In the genomic region with DNA sequence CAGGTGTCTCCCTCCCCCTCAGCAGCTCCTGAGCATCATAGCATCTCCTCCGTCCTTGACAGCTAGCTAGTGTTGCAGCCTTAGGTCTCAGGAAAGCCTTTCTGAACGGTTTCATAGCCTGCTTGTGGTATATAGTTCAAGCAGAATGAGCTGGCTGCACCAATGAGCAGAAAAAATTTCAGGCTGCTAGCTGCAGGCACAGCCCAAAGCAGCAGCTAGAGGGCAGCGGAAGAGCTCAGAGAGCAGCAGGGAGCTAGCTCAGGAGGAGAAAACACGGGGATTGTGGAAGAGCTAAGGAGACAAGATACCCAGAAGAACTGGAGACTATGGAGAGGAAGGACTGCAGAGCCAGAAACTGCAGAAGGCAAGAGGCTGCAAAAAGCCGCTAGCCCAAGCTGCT, we compare ENCODE assay signal across 9 mouse cellular contexts. TPM values are rescaled to one million over a fixed set of nuclear protein-coding genes. Genes with fewer than 3 reads are reported as not detected.
DNase-seq lines count a peak whose midpoint lies in the region; ATAC-seq and TF ChIP-seq lines count a peak whose summit lies in the region.
"Had no signal": no experiment of that assay in that cellular context is flagged by ENCODE, and none has a peak within 500 bp of the region (broad histone marks: within the 10 kb centered on the region; RNA-seq: fewer than 3 reads in every experiment).

No protein-coding gene starts in this region.

- H3K9me3 ChIP-seq in embryonic facial prominence, embryonic 11.5 days (replicated peaks; ENCODE audit: control insufficient read depth, low read length), result no peaks in the 10 kb centered on the region
- H3K9me3 ChIP-seq in embryonic facial prominence, embryonic 10.5 days, result no peaks in the 10 kb centered on the region
- H3K9me3 ChIP-seq in midbrain, embryonic 14.5 days (ENCODE audit: control insufficient read depth, low read length), result no peaks in the 10 kb centered on the region
- H3K9me3 ChIP-seq in midbrain, embryonic 10.5 days (replicated peaks), result no peaks in the 10 kb centered on the region

- ATAC-seq in embryonic facial prominence, embryonic 11.5 days (replicated peaks; ENCODE audit: insufficient number of reproducible peaks, low FRiP score, low TSS enrichment, low read depth), result no peak
- ATAC-seq in midbrain, embryonic 14.5 days (ENCODE audit: low FRiP score, low TSS enrichment), result no peak

- H3K4me3 ChIP-seq in embryonic facial prominence, embryonic 11.5 days (ENCODE audit: low read depth, low read length), result no peak overlapping the region
- H3K4me3 ChIP-seq in embryonic facial prominence, embryonic 10.5 days, result no peak overlapping the region
- no peak overlapping the region for H3K4me3 ChIP-seq in midbrain, embryonic 14.5 days (replicated peaks; ENCODE audit: low read depth, low read length)
- H3K4me3 ChIP-seq in midbrain, embryonic 10.5 days, result no peak overlapping the region
- H3K4me3 ChIP-seq in embryonic fibroblast, embryonic 13.5 days (ENCODE audit: insufficient read depth, low read length), result no peak overlapping the region

- H3K27me3 ChIP-seq in embryonic facial prominence, embryonic 11.5 days (ENCODE audit: control insufficient read depth, insufficient read depth, low read length), result no peaks in the 10 kb centered on the region
- H3K27me3 ChIP-seq in embryonic facial prominence, embryonic 10.5 days (replicated peaks; ENCODE audit: low read depth, poor library complexity, severe bottlenecking), result no peaks in the 10 kb centered on the region
- H3K27me3 ChIP-seq in midbrain, embryonic 14.5 days (ENCODE audit: control insufficient read depth, insufficient read depth, low read length), result no peaks in the 10 kb centered on the region
- 0 out of 2 replicates have a peak, but pooled peaks cover 5% of the 10 kb centered on the region for H3K27me3 ChIP-seq in midbrain, embryonic 10.5 days (ENCODE audit: low read depth, poor library complexity, severe bottlenecking)

- TF ChIP-seq POLR2A in embryonic fibroblast, embryonic 13.5 days (IDR thresholded peaks at IDR 0.05; ENCODE audit: low read depth, low read length), result no peak

- H3K4me1 ChIP-seq in embryonic facial prominence, embryonic 11.5 days (ENCODE audit: control insufficient read depth, insufficient read depth, low read length), result no peaks in the 10 kb centered on the region
- peaks cover 24% of the 10 kb centered on the region for H3K4me1 ChIP-seq in embryonic facial prominence, embryonic 10.5 days
- H3K4me1 ChIP-seq in midbrain, embryonic 14.5 days (ENCODE audit: control insufficient read depth, insufficient read depth, low read length), result no peaks in the 10 kb centered on the region
- peaks cover 18% of the 10 kb centered on the region for H3K4me1 ChIP-seq in midbrain, embryonic 10.5 days
- no peaks in the 10 kb centered on the region for H3K4me1 ChIP-seq in embryonic fibroblast, embryonic 13.5 days (ENCODE audit: control insufficient read depth, insufficient read depth, low read length)

- H3K27ac ChIP-seq in embryonic facial prominence, embryonic 11.5 days (replicated peaks; ENCODE audit: low read depth, low read length), result no peak overlapping the region
- H3K27ac ChIP-seq in embryonic facial prominence, embryonic 10.5 days (replicated peaks), result no peak overlapping the region
- no peak overlapping the region for H3K27ac ChIP-seq in midbrain, embryonic 14.5 days (replicated peaks; ENCODE audit: low read depth, low read length)
- H3K27ac ChIP-seq in midbrain, embryonic 10.5 days (replicated peaks), result no peak overlapping the region
- H3K27ac ChIP-seq in embryonic fibroblast, embryonic 13.5 days (ENCODE audit: insufficient read depth, low read length), result no peak overlapping the region

- 19% methylated on average over 5 of the region's 5 CpGs for WGBS in embryonic facial prominence, embryonic 11.5 days
- WGBS in embryonic facial prominence, embryonic 10.5 days, result 18% methylated on average over 5 of the region's 5 CpGs
- 17% methylated on average over 5 of the region's 5 CpGs for WGBS in midbrain, embryonic 14.5 days
- 12% methylated on average over 5 of the region's 5 CpGs for WGBS in midbrain, embryonic 10.5 days

- peak; percentile 46 for DNase-seq in embryonic facial prominence, embryonic 11.5 days (ENCODE audit: low spot score)
- no peak for DNase-seq in embryonic facial prominence, embryonic 10.5 days (ENCODE audit: low spot score)
- DNase-seq in midbrain, embryonic 14.5 days, result peak; percentile 82
- no peak for DNase-seq in midbrain, embryonic 10.5 days (ENCODE audit: low spot score)
- peak; percentile 25 to 32 for DNase-seq in left cerebral cortex, adult 8-10 months (ENCODE audit: low spot score in 2 of 2)
- peak; percentile 70 to 80 for DNase-seq in right cerebral cortex, postnatal 10 days (ENCODE audit: low spot score in 2 of 2)
- DNase-seq in heart, adult 18-20 months, result no peak

- H3K9ac ChIP-seq in embryonic facial prominence, embryonic 11.5 days (replicated peaks; ENCODE audit: low read length), result no peak overlapping the region
- no peak overlapping the region for H3K9ac ChIP-seq in midbrain, embryonic 14.5 days (replicated peaks; ENCODE audit: low read length)

- H3K4me2 ChIP-seq in embryonic facial prominence, embryonic 11.5 days (ENCODE audit: low read depth, low read length), result no peak overlapping the region
- H3K4me2 ChIP-seq in midbrain, embryonic 14.5 days (ENCODE audit: low read length), result no peak overlapping the region

- H3K36me3 ChIP-seq in embryonic facial prominence, embryonic 11.5 days (replicated peaks; ENCODE audit: control insufficient read depth, insufficient read depth, low read depth, low read length), result no peaks in the 10 kb centered on the region
- H3K36me3 ChIP-seq in embryonic facial prominence, embryonic 10.5 days (replicated peaks), result no peaks in the 10 kb centered on the region
- no peaks in the 10 kb centered on the region for H3K36me3 ChIP-seq in midbrain, embryonic 14.5 days (ENCODE audit: control insufficient read depth, insufficient read depth, low read length)
- H3K36me3 ChIP-seq in midbrain, embryonic 10.5 days, result no peaks in the 10 kb centered on the region

- peak; percentile 69; the same call in 1 of the 2 replicates for TF ChIP-seq CTCF in embryonic fibroblast, embryonic 13.5 days (IDR thresholded peaks at IDR 0.05; ENCODE audit: borderline replicate concordance, insufficient read depth, low read length)

RNA-seq across cellular contexts. Expression of a gene that starts 7.5 kb away (rescaled TPM):
- polyA plus RNA-seq in embryonic facial prominence, embryonic 11.5 days (2014; fragmentation: Nextera tagmentation; extraction: Ambion mirVana), result 21.0 and 21.7 TPM in 2 replicates
- 17.6 and 19.5 TPM in 2 replicates for polyA plus RNA-seq in embryonic facial prominence, embryonic 10.5 days (2016; fragmentation: Nextera tagmentation; extraction: Ambion mirVana)
- 19.1 and 20.5 TPM in 2 replicates for polyA plus RNA-seq in midbrain, embryonic 14.5 days (2014; fragmentation: Nextera tagmentation; extraction: Ambion mirVana)
- 15.8 and 16.4 TPM in 2 replicates for polyA plus RNA-seq in midbrain, embryonic 10.5 days (2016; fragmentation: Nextera tagmentation; extraction: Ambion mirVana)
- 53.2 and 55.2 TPM in 2 replicates for polyA plus RNA-seq in embryonic fibroblast, embryonic 13.5 days (2011; ENCODE audit: insufficient read length, low read depth, missing spikeins)
- 10 to 100 TPM; 18.7 to 20.7 (median 19.4) TPM for total RNA-seq in left cerebral cortex, adult 8-10 months (2022)
- total RNA-seq in heart, adult 18-20 months (2021), result 10 to 100 TPM; 25.3 to 26.1 TPM

RNA-seq across cellular contexts. Expression of a gene that starts 13.4 kb away (rescaled TPM):
- not detected in 2 replicates for polyA plus RNA-seq in embryonic facial prominence, embryonic 11.5 days (2014; fragmentation: Nextera tagmentation; extraction: Ambion mirVana)
- not detected in 2 replicates for polyA plus RNA-seq in embryonic facial prominence, embryonic 10.5 days (2016; fragmentation: Nextera tagmentation; extraction: Ambion mirVana)
- polyA plus RNA-seq in midbrain, embryonic 14.5 days (2014; fragmentation: Nextera tagmentation; extraction: Ambion mirVana), result not detected in 2 replicates
- polyA plus RNA-seq in midbrain, embryonic 10.5 days (2016; fragmentation: Nextera tagmentation; extraction: Ambion mirVana), result not detected in 2 replicates
- not detected in 2 replicates for polyA plus RNA-seq in embryonic fibroblast, embryonic 13.5 days (2011; ENCODE audit: insufficient read length, low read depth, missing spikeins)
- not detected for total RNA-seq in left cerebral cortex, adult 8-10 months (2022)
- not detected for total RNA-seq in heart, adult 18-20 months (2021)
- polyA plus RNA-seq: heart, embryonic 16.5 days had no signal

Comparison
In these comparisons a context has a peak if more than half of its experiments do, and no peak if none do; other contexts are left out.
1. DNase-seq: peak in embryonic facial prominence, embryonic 11.5 days (single experiment), midbrain, embryonic 14.5 days (single experiment), left cerebral cortex, adult 8-10 months (2 of 2) and right cerebral cortex, postnatal 10 days (2 of 2); none in embryonic facial prominence, embryonic 10.5 days (single experiment), midbrain, embryonic 10.5 days (single experiment) and heart, adult 18-20 months (0 of 2).